Mouse (Mus musculus): ENCODE data around the gene Car11. TPM values are rescaled to one million over a fixed set of nuclear protein-coding genes. Genes with fewer than 3 reads are reported as not detected.
A peak's percentile ranks its signal among the peaks of the same experiment; 100 is the strongest.

The Car11 gene
- polyA plus RNA-seq, 1 experiment from 2014 or later: 3.3 TPM

GRCm38 (mm10) chr7:45686841-45687240, 12.8 kb upstream of the Car11 start:
- WGBS: 64% methylated on average over 3 of the region's 3 CpGs
- H3K4me2 ChIP-seq (ENCODE audit: low read depth, low read length): no peak overlapping the region

GRCm38 (mm10) chr7:45689099-45689498, 10.5 kb upstream of the Car11 start:
- no peaks in the 10 kb centered on the region; the same call in 1 of the 2 replicates for H3K27me3 ChIP-seq (ENCODE audit: control insufficient read depth, insufficient read depth, low read depth, low read length)
- WGBS: 54% methylated on average over 6 of the region's 6 CpGs
- ATAC-seq (ENCODE audit: low read depth): no peak

More at GRCm38 (mm10) chr7:45686841-45687240, 12.8 kb upstream of the Car11 start:
- Histone ChIP-seq H3K27ac (ENCODE audit: low read length) (no peak overlapping the region), H3K36me3 (ENCODE audit: control insufficient read depth, insufficient read depth, low read length) (no peaks in the 10 kb centered on the region), H3K9ac (ENCODE audit: low read length) (no peak overlapping the region), H3K4me3 (ENCODE audit: low read length) (no peak overlapping the region), H3K4me1 (replicated peaks; ENCODE audit: control insufficient read depth, insufficient read depth, low read length) (peaks cover 19% of the 10 kb centered on the region), H3K9me3 (ENCODE audit: control insufficient read depth, low read length) (no peaks in the 10 kb centered on the region), H3K27me3 (ENCODE audit: control insufficient read depth, insufficient read depth, low read depth, low read length) (no peaks in the 10 kb centered on the region; the same call in 1 of the 2 replicates)
- no peak for ATAC-seq (ENCODE audit: low read depth)

GRCm38 (mm10) chr7:45689800-45690199, 9.8 kb upstream of the Car11 start:
- Histone ChIP-seq H3K9me3 (ENCODE audit: control insufficient read depth, low read length) (no peaks in the 10 kb centered on the region), H3K36me3 (ENCODE audit: control insufficient read depth, insufficient read depth, low read length) (no peaks in the 10 kb centered on the region), H3K4me2 (ENCODE audit: low read depth, low read length) (no peak overlapping the region), H3K27ac (ENCODE audit: low read length) (no peak overlapping the region), H3K27me3 (ENCODE audit: control insufficient read depth, insufficient read depth, low read depth, low read length) (no peaks in the 10 kb centered on the region; the same call in 1 of the 2 replicates), H3K9ac (ENCODE audit: low read length) (no peak overlapping the region), H3K4me1 (replicated peaks; ENCODE audit: control insufficient read depth, insufficient read depth, low read length) (0 out of 2 replicates have a peak, but pooled peaks cover 11% of the 10 kb centered on the region), H3K4me3 (ENCODE audit: low read length) (no peak overlapping the region)
- 54% methylated on average over 11 of the region's 11 CpGs for WGBS
- no peak for ATAC-seq (ENCODE audit: low read depth)

More at GRCm38 (mm10) chr7:45689099-45689498, 10.5 kb upstream of the Car11 start:
- H3K4me1 ChIP-seq (replicated peaks; ENCODE audit: control insufficient read depth, insufficient read depth, low read length): 0 out of 2 replicates have a peak, but pooled peaks cover 11% of the 10 kb centered on the region
- H3K27ac ChIP-seq (ENCODE audit: low read length): no peak overlapping the region
- H3K4me3 ChIP-seq (ENCODE audit: low read length): no peak overlapping the region
- H3K36me3 ChIP-seq (ENCODE audit: control insufficient read depth, insufficient read depth, low read length): no peaks in the 10 kb centered on the region
- H3K9ac ChIP-seq (ENCODE audit: low read length): no peak overlapping the region
- no peak overlapping the region for H3K4me2 ChIP-seq (ENCODE audit: low read depth, low read length)
- no peaks in the 10 kb centered on the region for H3K9me3 ChIP-seq (ENCODE audit: control insufficient read depth, low read length)

- Histone ChIP-seq H3K9me3 (ENCODE audit: control insufficient read depth, low read length) (no peaks in the 10 kb centered on the region), H3K4me3 (ENCODE audit: low read length) (no peak overlapping the region), H3K4me2 (ENCODE audit: low read depth, low read length) (no peak overlapping the region), H3K9ac (ENCODE audit: low read length) (no peak overlapping the region), H3K27ac (ENCODE audit: low read length) (no peak overlapping the region), H3K36me3 (ENCODE audit: control insufficient read depth, insufficient read depth, low read length) (no peaks in the 10 kb centered on the region), H3K27me3 (ENCODE audit: control insufficient read depth, insufficient read depth, low read depth, low read length) (no peaks in the 10 kb centered on the region), H3K4me1 (replicated peaks; ENCODE audit: control insufficient read depth, insufficient read depth, low read length) (no peaks in the 10 kb centered on the region)
- WGBS: 70% methylated on average over 2 of the region's 2 CpGs
- no peak for ATAC-seq (ENCODE audit: low read depth)
Observed at GRCm38 (mm10) chr7:45692364-45692763, 7.3 kb upstream of the Car11 start.

- WGBS: 90% methylated on average over 50 of the region's 50 CpGs
- no peak within 1 kb of the TSS for H3K4me3 ChIP-seq (ENCODE audit: low read length)
- H3K27ac ChIP-seq (ENCODE audit: low read length): no peak within 1 kb of the TSS
- no peak within 1 kb of the TSS for H3K4me2 ChIP-seq (ENCODE audit: low read depth, low read length)
- no peak for ATAC-seq (ENCODE audit: low read depth)
- H3K9ac ChIP-seq (ENCODE audit: low read length): no peak within 1 kb of the TSS
- no peaks in the 10 kb centered on the region for H3K9me3 ChIP-seq (ENCODE audit: control insufficient read depth, low read length)
- H3K4me1 ChIP-seq (replicated peaks; ENCODE audit: control insufficient read depth, insufficient read depth, low read length): no peaks in the 10 kb centered on the region
- peaks cover 8% of the 10 kb centered on the region for H3K27me3 ChIP-seq (ENCODE audit: control insufficient read depth, insufficient read depth, low read depth, low read length)
- H3K36me3 ChIP-seq (ENCODE audit: control insufficient read depth, insufficient read depth, low read length): no peaks in the 10 kb centered on the region
Observed at GRCm38 (mm10) chr7:45693921-45694591, 5.6 kb upstream of the Car11 start, which contains the start of gene Sec1. TSS of gene Sec1 (minus strand) at chr7:45694402.

- no peak for ATAC-seq (ENCODE audit: low read depth)
- Histone ChIP-seq H3K4me1 (replicated peaks; ENCODE audit: control insufficient read depth, insufficient read depth, low read length) (peaks cover 2% of the 10 kb centered on the region), H3K27me3 (ENCODE audit: control insufficient read depth, insufficient read depth, low read depth, low read length) (peaks cover 18% of the 10 kb centered on the region), H3K9me3 (ENCODE audit: control insufficient read depth, low read length) (no peaks in the 10 kb centered on the region), H3K27ac (ENCODE audit: low read length) (no peak overlapping the region), H3K9ac (ENCODE audit: low read length) (no peak overlapping the region), H3K4me3 (ENCODE audit: low read length) (no peak overlapping the region), H3K4me2 (ENCODE audit: low read depth, low read length) (no peak overlapping the region), H3K36me3 (ENCODE audit: control insufficient read depth, insufficient read depth, low read length) (no peaks in the 10 kb centered on the region)
- 15% methylated on average over 6 of the region's 6 CpGs for WGBS
Observed at GRCm38 (mm10) chr7:45695098-45695497, 4.5 kb upstream of the Car11 start.

GRCm38 (mm10) chr7:45697894-45698293, 1.7 kb upstream of the Car11 start:
- Histone ChIP-seq H3K27ac (ENCODE audit: low read length) (no peak overlapping the region), H3K27me3 (ENCODE audit: control insufficient read depth, insufficient read depth, low read depth, low read length) (peaks cover 30% of the 10 kb centered on the region), H3K9ac (ENCODE audit: low read length) (no peak overlapping the region), H3K4me3 (ENCODE audit: low read length) (no peak overlapping the region), H3K4me2 (ENCODE audit: low read depth, low read length) (no peak overlapping the region), H3K36me3 (ENCODE audit: control insufficient read depth, insufficient read depth, low read length) (no peaks in the 10 kb centered on the region), H3K4me1 (replicated peaks; ENCODE audit: control insufficient read depth, insufficient read depth, low read length) (peaks cover 10% of the 10 kb centered on the region), H3K9me3 (ENCODE audit: control insufficient read depth, low read length) (no peaks in the 10 kb centered on the region)
- ATAC-seq (ENCODE audit: low read depth): no peak
- 81% methylated on average over 5 of the region's 7 CpGs for WGBS

- peak; percentile 12; the same call in 1 of the 2 replicates for ATAC-seq (ENCODE audit: low read depth)
- Histone ChIP-seq H3K4me3 (ENCODE audit: low read length) (peak overlapping the region; percentile 42), H3K9me3 (ENCODE audit: control insufficient read depth, low read length) (no peaks in the 10 kb centered on the region), H3K4me1 (replicated peaks; ENCODE audit: control insufficient read depth, insufficient read depth, low read length) (peaks cover 23% of the 10 kb centered on the region), H3K36me3 (ENCODE audit: control insufficient read depth, insufficient read depth, low read length) (no peaks in the 10 kb centered on the region), H3K27ac (ENCODE audit: low read length) (no peak overlapping the region), H3K9ac (ENCODE audit: low read length) (peak overlapping the region; percentile 43), H3K27me3 (ENCODE audit: control insufficient read depth, insufficient read depth, low read depth, low read length) (peaks cover 30% of the 10 kb centered on the region), H3K4me2 (ENCODE audit: low read depth, low read length) (peak overlapping the region; percentile 60)
- WGBS: under 1% methylated on average over 20 of the region's 20 CpGs
Observed at GRCm38 (mm10) chr7:45700301-45701015, 815 bp downstream of the Car11 start.

GRCm38 (mm10) chr7:45701072-45701471, 1.4 kb downstream of the Car11 start:
- Histone ChIP-seq H3K4me2 (ENCODE audit: low read depth, low read length) (peak overlapping the region; percentile 60), H3K27ac (ENCODE audit: low read length) (no peak overlapping the region), H3K4me3 (ENCODE audit: low read length) (peak overlapping the region; percentile 42; the same call in 1 of the 2 replicates)

More at GRCm38 (mm10) chr7:45701072-45701471, 1.4 kb downstream of the Car11 start:
- Histone ChIP-seq H3K9ac (ENCODE audit: low read length) (peak overlapping the region; percentile 33), H3K27me3 (ENCODE audit: control insufficient read depth, insufficient read depth, low read depth, low read length) (peaks cover 30% of the 10 kb centered on the region), H3K36me3 (ENCODE audit: control insufficient read depth, insufficient read depth, low read length) (no peaks in the 10 kb centered on the region), H3K9me3 (ENCODE audit: control insufficient read depth, low read length) (no peaks in the 10 kb centered on the region), H3K4me1 (replicated peaks; ENCODE audit: control insufficient read depth, insufficient read depth, low read length) (peaks cover 29% of the 10 kb centered on the region)
- ATAC-seq (ENCODE audit: low read depth): no peak
- 33% methylated on average over 11 of the region's 11 CpGs for WGBS

Measured in lung, embryonic 16.5 days (tissue).